Mouse (Mus musculus) forebrain, embryonic 14.5 days (tissue): ENCODE measurements at regions not wholly inside any gene's neighbourhood (a gene's known extent, or its start where the extent isn't known, plus 50 kb on each side); places are given as distances from the start of the nearest gene placed in this dataset.

ENCODE experiments used
- ATAC-seq: fragments of 200-750 bp; cut with Nextera tagmentation; 2 replicates; pipeline ENCODE4 v1.8.0; 2017; ENCODE audit warnings: mild to moderate bottlenecking, moderate library complexity
- DNase-seq: peaks from one replicate; pipeline ENCODE4 v3.0.0-alpha.2; 2015; ENCODE audit warnings: low spot score
- H3K27ac ChIP-seq: fragments of 300-500 bp; sonication (generic); 2 replicates; pipeline ENCODE4 v1.5.1; 2014; ENCODE audit warnings: low read depth, mild to moderate bottlenecking, control low read depth, low read length, moderate library complexity
- H3K27me3 ChIP-seq: fragments of 300-500 bp; sonication (generic); replicated peaks from 2 replicates; pipeline ENCODE4 v1.6.1; 2014; ENCODE audit warnings: low read length, control low read depth, mixed read lengths; ENCODE audit not compliant: control insufficient read depth, insufficient read depth
- H3K36me3 ChIP-seq: fragments of 300-500 bp; sonication (generic); 2 replicates; pipeline ENCODE4 v1.6.1; 2014; ENCODE audit warnings: low read length, control low read depth; ENCODE audit not compliant: control insufficient read depth, insufficient read depth
- H3K4me1 ChIP-seq: fragments of 300-500 bp; sonication (generic); 2 replicates; pipeline ENCODE4 v1.6.1; 2014; ENCODE audit warnings: antibody characterized with exemption, low read length, control low read depth; ENCODE audit not compliant: control insufficient read depth, insufficient read depth
- H3K4me2 ChIP-seq: fragments of 300-500 bp; sonication (generic); 2 replicates; pipeline ENCODE4 v1.6.1; 2014; ENCODE audit warnings: mild to moderate bottlenecking, control low read depth, low read length
- H3K4me3 ChIP-seq: fragments of 300-500 bp; sonication (generic); 2 replicates; pipeline ENCODE4 v1.5.1; 2014; ENCODE audit warnings: low read depth, low read length, control low read depth
- H3K9ac ChIP-seq: fragments of 300-500 bp; sonication (generic); 2 replicates; pipeline ENCODE4 v1.6.1; 2014; ENCODE audit warnings: mild to moderate bottlenecking, low read length, control low read depth, moderate library complexity
- H3K9me3 ChIP-seq: fragments of 300-500 bp; sonication (generic); replicated peaks from 2 replicates; pipeline ENCODE4 v1.6.1; 2016; ENCODE audit warnings: low read length, control low read depth, mixed read lengths; ENCODE audit not compliant: control insufficient read depth
- WGBS: fragments of 180-500 bp; shearing (Covaris S2); extraction: QIAGEN DNeasy Blood & Tissue Kit; methylation state at CpG from one replicate; pipeline ENCODE4 v1.1.7; 2014; 5-methylcytosine and 5-hydroxymethylcytosine counted together

DNA sequence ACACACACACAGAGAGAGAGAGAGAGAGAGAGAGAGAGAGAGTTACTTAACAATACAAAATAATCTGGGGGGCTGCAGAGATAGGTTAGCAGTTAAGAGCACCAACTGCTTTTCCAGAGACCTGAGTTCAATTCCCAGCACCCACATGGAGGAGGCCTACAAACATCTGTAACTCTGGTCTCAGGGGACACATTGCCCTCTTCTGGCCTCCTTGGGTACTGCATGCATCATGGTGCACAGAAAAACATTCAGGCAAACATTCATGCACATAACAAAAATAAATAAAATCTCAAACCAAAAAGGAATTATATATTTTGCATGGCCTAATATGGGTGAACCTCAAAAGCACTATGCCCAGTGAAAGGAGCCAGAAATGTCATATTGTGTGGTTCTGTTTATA is 161.6 kb downstream of the Kit start:
- ATAC-seq, result no peak
- Histone ChIP-seq H3K4me2 (no peak overlapping the region), H3K27me3 (no peaks in the 10 kb centered on the region), H3K9me3 (no peaks in the 10 kb centered on the region), H3K4me3 (no peak overlapping the region), H3K27ac (no peak overlapping the region), H3K9ac (no peak overlapping the region), H3K4me1 (0 out of 2 replicates have a peak, but pooled peaks cover 7% of the 10 kb centered on the region), H3K36me3 (no peaks in the 10 kb centered on the region)
- no peak for DNase-seq

DNA sequence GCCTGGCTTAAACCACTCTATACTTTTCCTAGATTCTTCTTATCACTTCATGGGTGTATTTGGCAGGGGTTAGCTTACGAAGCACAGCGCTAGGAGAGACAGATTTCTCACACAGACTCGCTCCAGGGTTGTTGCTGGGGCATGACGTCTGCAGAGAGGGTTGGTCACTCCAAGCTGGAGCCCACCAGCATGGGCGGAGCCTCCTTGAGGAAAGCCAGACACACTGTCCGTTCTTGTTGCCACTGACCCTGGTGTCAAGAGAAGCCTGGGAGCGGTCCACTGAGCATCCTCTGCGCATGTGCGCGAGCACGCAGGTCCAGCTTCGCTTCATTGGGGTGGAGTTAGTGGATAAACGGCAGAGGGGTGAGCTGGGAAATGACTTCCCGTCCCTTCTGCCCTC is 159.8 kb downstream of the Kit start:
- Histone ChIP-seq H3K4me2 (no peak overlapping the region), H3K4me3 (no peak overlapping the region), H3K4me1 (0 out of 2 replicates have a peak, but pooled peaks cover 5% of the 10 kb centered on the region), H3K9me3 (no peaks in the 10 kb centered on the region), H3K27ac (no peak overlapping the region), H3K9ac (no peak overlapping the region), H3K36me3 (no peaks in the 10 kb centered on the region), H3K27me3 (no peaks in the 10 kb centered on the region)
- ATAC-seq, result no peak
- no peak for DNase-seq
- WGBS, result 94% methylated on average over 14 of the region's 14 CpGs

DNA sequence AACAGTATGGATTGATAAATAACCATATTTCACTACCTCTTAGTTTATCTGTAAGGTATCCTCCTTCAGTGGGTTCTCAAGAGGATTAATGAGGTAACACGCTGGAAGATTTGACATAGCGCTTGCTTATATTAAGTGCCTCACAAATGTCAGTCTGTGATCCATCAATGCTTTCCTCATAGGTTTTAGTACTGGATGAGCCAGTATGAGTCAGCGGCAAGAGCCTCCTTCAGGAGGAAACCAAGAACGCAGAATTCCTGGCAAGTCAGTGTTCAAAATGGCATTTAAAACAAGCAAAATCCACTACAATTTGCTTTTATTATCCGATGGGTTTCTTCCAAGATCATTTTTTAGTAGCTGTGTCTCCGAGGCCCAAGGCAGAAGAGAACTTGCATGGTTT is 159.3 kb downstream of the Kit start:
- ATAC-seq (no peak), DNase-seq (no peak)
- no peaks in the 10 kb centered on the region for H3K36me3 ChIP-seq
- H3K9ac ChIP-seq, result no peak overlapping the region
- H3K27ac ChIP-seq, result no peak overlapping the region
- 0 out of 2 replicates have a peak, but pooled peaks cover 2% of the 10 kb centered on the region for H3K4me1 ChIP-seq
- H3K27me3 ChIP-seq, result no peaks in the 10 kb centered on the region
- H3K4me2 ChIP-seq, result no peak overlapping the region
- no peak overlapping the region for H3K4me3 ChIP-seq
- no peaks in the 10 kb centered on the region for H3K9me3 ChIP-seq
- 97% methylated on average over 6 of the region's 6 CpGs for WGBS

DNA sequence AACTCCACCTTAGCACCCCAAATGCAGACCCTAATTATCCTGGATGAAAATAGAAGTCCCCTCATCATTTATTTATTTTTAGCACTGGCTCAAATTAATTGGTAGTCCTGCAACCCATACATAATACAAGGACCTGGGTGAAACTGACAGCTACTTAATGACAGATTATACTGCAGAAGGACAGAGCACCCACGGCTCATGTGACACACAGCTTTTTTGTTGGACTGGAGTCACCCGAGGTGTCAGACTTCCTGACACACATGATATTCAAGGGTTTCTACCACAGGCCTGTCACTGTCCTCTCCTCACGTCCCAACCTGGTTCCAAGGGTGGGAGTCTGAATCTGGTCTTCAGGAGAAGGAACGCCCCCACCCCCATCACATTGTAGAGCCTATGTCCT is 156.5 kb downstream of the Kit start:
- WGBS, result 77% methylated on average over 4 of the region's 4 CpGs
- no peaks in the 10 kb centered on the region for H3K4me1 ChIP-seq

DNA sequence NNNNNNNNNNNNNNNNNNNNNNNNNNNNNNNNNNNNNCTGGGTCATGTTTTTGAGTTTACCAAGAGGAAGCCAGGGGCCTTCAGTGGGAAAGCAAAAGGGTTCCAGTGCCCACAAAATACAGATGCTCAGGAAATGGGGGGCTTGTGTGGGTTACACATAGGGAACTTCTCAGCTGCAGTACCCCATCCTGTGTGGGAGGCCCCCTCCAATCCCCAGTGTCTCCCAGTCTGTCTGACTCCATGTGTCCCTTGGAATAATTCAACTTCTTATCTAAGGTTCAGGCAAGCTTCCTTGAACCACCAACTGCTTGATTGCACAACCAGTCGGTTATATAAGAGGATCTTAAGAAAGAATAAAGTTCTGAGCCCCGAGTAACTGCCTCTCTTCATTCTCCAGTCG is 156.0 kb downstream of the Kit start:
- Histone ChIP-seq H3K4me2 (no peak overlapping the region), H3K4me1 (no peaks in the 10 kb centered on the region), H3K9me3 (no peaks in the 10 kb centered on the region), H3K4me3 (no peak overlapping the region), H3K9ac (no peak overlapping the region), H3K27ac (no peak overlapping the region), H3K36me3 (no peaks in the 10 kb centered on the region), H3K27me3 (no peaks in the 10 kb centered on the region)
- no peak for ATAC-seq
- 73% methylated on average over 3 of the region's 3 CpGs for WGBS
- no peak for DNase-seq

More for the DNA sequence above, 156.5 kb downstream of the Kit start:
- no peaks in the 10 kb centered on the region for H3K9me3 ChIP-seq
- DNase-seq (no peak), ATAC-seq (no peak)
- no peak overlapping the region for H3K4me2 ChIP-seq
- H3K36me3 ChIP-seq, result no peaks in the 10 kb centered on the region
- H3K27me3 ChIP-seq, result no peaks in the 10 kb centered on the region
- H3K9ac ChIP-seq, result no peak overlapping the region
- H3K27ac ChIP-seq, result no peak overlapping the region
- H3K4me3 ChIP-seq, result no peak overlapping the region

DNA sequence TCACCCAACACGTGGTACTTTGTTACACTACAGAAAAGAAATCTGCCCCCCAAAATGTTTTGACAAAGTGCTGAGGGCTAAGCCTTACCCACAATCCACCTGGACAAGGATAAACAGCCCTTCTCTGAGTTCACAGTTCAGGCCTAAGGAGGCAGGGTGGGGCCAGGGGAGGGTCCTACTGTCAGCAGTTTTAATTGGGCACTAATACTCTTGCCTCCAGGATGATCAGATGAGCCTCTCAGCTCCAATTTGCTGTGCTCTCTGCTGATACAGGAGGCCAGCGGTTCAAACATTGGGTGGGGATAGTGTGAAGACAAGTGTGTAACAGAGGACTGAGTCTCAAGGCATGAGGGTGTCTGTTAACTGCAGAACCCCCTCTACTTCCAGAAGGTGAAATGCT is 146.6 kb downstream of the Kit start:
- no peaks in the 10 kb centered on the region for H3K36me3 ChIP-seq
- H3K27me3 ChIP-seq, result no peaks in the 10 kb centered on the region
- H3K27ac ChIP-seq, result no peak overlapping the region
- ATAC-seq (no peak), DNase-seq (no peak)
- no peak overlapping the region for H3K4me2 ChIP-seq
- H3K9ac ChIP-seq, result no peak overlapping the region
- 72% methylated on average over 2 of the region's 2 CpGs for WGBS
- H3K4me1 ChIP-seq, result peaks cover 23% of the 10 kb centered on the region
- no peak overlapping the region for H3K4me3 ChIP-seq
- H3K9me3 ChIP-seq, result no peaks in the 10 kb centered on the region

DNA sequence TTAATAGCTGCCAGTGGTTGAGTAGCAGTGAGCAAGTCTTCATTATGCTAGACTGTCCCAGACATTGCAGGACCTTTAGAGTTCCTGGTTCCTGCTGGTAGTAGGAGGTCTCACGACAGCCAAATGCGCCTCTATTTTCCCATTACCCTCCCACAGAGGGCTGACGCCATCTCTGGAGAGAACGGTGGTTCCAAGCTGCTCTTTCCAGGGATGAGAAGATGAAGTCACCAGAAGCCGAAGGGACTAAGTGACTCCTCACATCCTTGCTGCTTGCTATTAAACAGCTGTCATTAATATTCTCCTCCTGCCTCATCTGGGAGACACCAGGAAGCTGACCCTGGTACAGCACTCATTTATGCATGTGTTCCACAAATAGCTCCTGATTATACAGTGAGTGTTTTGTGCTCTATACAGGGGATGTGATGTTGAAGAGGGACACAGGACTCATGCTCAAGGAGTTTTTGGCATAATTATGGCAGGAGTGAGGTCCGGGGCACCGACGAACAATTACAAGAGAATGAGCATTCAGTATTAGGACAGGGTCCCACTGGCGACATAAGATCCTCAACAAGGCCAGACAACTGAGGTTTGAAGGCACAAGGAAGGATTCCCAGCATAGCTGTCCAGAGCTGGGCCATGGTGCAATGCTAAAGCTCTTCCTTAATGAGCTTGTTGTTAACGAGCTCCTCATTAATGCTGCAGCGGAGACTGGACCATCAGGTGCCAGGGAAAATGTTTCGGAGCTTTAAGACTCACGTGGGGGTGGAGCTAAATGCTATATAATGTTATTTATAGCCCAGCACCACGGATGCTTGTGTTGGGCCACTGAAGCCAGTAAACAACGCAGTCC is 145.6 kb downstream of the Kit start:
- 40% methylated on average over 15 of the region's 15 CpGs for WGBS
- Histone ChIP-seq H3K9ac (no peak overlapping the region), H3K27ac (no peak overlapping the region), H3K4me3 (no peak overlapping the region), H3K9me3 (no peaks in the 10 kb centered on the region), H3K4me2 (no peak overlapping the region), H3K27me3 (no peaks in the 10 kb centered on the region), H3K36me3 (no peaks in the 10 kb centered on the region), H3K4me1 (peaks cover 23% of the 10 kb centered on the region)
- ATAC-seq, result peak; percentile 60; the same call in 1 of the 2 replicates
- peak; percentile 51 for DNase-seq

DNA sequence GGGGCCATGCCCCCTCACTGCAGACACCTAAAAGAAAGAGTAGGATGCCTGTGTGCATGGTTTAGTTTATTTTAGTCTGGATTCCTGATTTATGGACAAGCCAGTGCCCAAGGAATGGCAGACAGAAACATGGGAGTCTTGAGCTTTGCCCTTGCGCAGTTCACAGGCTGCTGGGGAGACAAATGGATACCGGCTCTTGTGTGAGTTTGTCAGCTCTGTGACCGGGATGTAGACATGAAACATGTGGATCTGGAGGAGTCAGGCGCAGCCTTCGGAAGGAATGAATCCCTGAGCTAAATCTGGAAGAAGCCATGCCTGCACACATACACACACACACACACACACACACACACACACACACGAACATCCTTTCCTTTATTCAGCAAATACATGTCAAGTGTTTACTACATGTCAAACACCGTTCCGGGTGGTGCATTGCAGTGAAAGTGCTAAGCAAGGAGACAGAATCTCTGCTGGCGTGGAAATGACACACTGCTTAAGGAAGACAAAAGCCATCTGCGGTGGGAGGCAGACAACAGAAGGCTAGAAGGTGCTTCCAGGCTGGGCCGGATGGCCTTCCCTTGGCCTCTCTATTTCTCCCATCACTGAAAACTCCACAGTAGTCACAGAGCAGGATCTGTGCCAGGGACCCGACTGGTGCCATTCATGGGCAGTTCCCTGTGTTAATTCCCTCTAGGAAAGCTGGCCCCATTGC is 144.0 kb downstream of the Kit start:
- peak; percentile 78 for ATAC-seq
- Histone ChIP-seq H3K27ac (peak overlapping the region; percentile 39; the same call in 1 of the 2 replicates), H3K9ac (no peak overlapping the region)

More for the DNA sequence above, 144.0 kb downstream of the Kit start:
- no peaks in the 10 kb centered on the region for H3K27me3 ChIP-seq
- no peak overlapping the region for H3K4me2 ChIP-seq
- 57% methylated on average over 12 of the region's 12 CpGs for WGBS
- peaks cover 23% of the 10 kb centered on the region for H3K4me1 ChIP-seq
- no peaks in the 10 kb centered on the region for H3K9me3 ChIP-seq
- no peaks in the 10 kb centered on the region for H3K36me3 ChIP-seq
- peak; percentile 75 for DNase-seq
- H3K4me3 ChIP-seq, result no peak overlapping the region
